Mouse (Mus musculus) bone marrow, adult 2 months (tissue): ENCODE measurements at regions not wholly inside any gene's neighbourhood (a gene's known extent, or its start where the extent isn't known, plus 50 kb on each side); places are given as distances from the start of the nearest gene placed in this dataset.

Experiments used
- H3K27ac ChIP-seq: fragments of 200-500 bp; 2 replicates; pipeline ENCODE4 v1.5.1; 2012; ENCODE audit warnings: low read depth, mild to moderate bottlenecking, control low read depth, inconsistent platforms, low read length; ENCODE audit not compliant: control insufficient read depth, poor library complexity, insufficient read depth
- H3K4me1 ChIP-seq: fragments of 200-500 bp; 2 replicates; pipeline ENCODE4 v1.6.1; 2011; ENCODE audit warnings: low read length; ENCODE audit not compliant: control insufficient read depth, insufficient read depth
- H3K4me3 ChIP-seq: fragments of 200-500 bp; replicated peaks from 2 replicates; pipeline ENCODE3; 2011; ENCODE audit warnings: mild to moderate bottlenecking, low read depth, low read length, control low read depth; ENCODE audit not compliant: control insufficient read depth
- CTCF ChIP-seq: fragments of 200-500 bp; IDR thresholded peaks from 2 replicates; pipeline ENCODE4 v1.5.1; 2011; ENCODE audit warnings: low read length, control low read depth; ENCODE audit not compliant: control insufficient read depth, insufficient read depth
- POLR2A ChIP-seq: fragments of 200-500 bp; IDR thresholded peaks from 2 replicates; pipeline ENCODE4 v1.6.1; 2011; ENCODE audit warnings: low read depth, mild to moderate bottlenecking, control low read depth, low read length, borderline replicate concordance; ENCODE audit not compliant: control insufficient read depth
- WGBS: fragments of 180-500 bp; shearing (Covaris S2); methylation state at CpG from one replicate; pipeline ENCODE4 v1.1.7; 2018; 5-methylcytosine and 5-hydroxymethylcytosine counted together

- no peaks in the 10 kb centered on the region; the same call in 1 of the 2 replicates for H3K4me1 ChIP-seq
- TF ChIP-seq POLR2A (no peak), CTCF (no peak)
- H3K27ac ChIP-seq: no peak overlapping the region
- WGBS: 85% methylated on average over 2 of the region's 2 CpGs
- no peak overlapping the region for H3K4me3 ChIP-seq
Observed at GRCm38 (mm10) chr13:70213622-70214021, 411.4 kb downstream of the Med10 start.

DNA sequence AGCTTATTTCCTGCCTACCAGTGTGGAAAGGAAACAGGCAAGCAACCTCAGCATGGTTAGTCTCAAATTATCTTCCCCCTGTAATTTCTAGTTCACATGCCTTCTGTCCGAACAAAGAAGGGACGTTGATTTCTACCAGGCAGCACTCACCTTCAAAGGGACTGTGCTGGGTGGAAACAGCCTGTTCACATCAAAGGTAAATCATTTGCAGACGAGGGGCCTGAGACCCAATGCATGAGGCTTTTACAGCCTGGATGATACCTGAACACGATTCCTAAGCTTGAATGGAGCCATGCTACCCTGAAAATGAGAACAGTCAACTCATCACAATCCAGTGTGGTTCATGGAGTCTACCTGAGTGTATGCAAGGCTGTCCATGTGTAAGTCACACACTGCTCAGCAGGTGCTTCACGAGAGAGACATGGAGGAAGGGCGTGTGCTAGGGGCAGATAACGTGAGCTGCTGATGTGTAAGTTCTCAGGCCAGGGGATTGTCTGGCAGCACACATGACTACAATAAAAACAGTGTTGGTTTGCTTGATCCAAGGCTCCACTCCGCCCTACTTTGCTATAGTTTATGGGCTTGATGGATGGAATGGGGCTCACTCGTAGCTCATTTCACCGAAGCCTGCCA, 411.9 kb downstream of the Med10 start:
- no peak for TF ChIP-seq CTCF
- no peak for TF ChIP-seq POLR2A
- no peaks in the 10 kb centered on the region for H3K4me1 ChIP-seq
- WGBS: 71% methylated on average over 10 of the region's 10 CpGs
- no peak overlapping the region for H3K27ac ChIP-seq
- H3K4me3 ChIP-seq: no peak overlapping the region

- no peak overlapping the region for H3K27ac ChIP-seq
- no peak overlapping the region for H3K4me3 ChIP-seq
- WGBS: 76% methylated on average over 6 of the region's 6 CpGs
- no peaks in the 10 kb centered on the region for H3K4me1 ChIP-seq
- TF ChIP-seq POLR2A (no peak), CTCF (no peak)
Observed at GRCm38 (mm10) chr13:70216134-70216533, 413.9 kb downstream of the Med10 start.

DNA sequence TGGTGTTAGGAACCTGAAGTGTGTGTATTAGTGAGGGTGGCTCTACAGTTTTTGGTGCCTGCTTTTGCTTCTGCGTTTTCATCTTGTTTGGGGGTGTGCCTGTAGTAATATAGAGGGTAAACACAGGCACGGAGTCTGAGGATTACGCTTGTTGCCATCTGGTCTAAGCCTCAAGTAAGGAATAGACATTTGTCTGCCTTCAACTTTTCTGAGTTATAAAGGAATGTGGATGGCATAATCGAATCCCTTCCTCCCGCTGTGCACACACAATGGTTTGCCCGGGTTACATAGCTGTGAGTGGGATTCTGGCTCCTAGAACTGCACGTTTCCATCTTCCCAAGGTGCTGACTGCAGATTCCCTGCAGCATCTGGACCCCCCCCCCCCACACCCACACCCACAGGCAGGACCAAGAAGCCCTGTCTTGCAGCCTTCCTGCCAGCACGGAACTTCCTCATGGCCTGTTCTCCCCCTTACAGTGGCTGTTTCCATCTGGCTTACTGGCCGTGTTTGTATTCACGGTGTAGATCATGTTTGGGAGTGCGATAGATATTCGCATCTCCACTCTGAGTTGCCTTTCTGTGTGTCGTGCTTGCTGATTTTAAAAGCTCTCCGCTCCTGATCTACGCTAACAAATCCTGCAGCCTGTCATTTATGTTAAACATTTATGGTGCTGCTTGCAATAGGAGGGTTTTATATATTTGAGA, 415.4 kb downstream of the Med10 start:
- WGBS: 62% methylated on average over 15 of the region's 15 CpGs
- Histone ChIP-seq H3K4me1 (no peaks in the 10 kb centered on the region), H3K27ac (no peak overlapping the region), H3K4me3 (no peak overlapping the region)
- TF ChIP-seq CTCF: no peak
- TF ChIP-seq POLR2A: no peak

DNA sequence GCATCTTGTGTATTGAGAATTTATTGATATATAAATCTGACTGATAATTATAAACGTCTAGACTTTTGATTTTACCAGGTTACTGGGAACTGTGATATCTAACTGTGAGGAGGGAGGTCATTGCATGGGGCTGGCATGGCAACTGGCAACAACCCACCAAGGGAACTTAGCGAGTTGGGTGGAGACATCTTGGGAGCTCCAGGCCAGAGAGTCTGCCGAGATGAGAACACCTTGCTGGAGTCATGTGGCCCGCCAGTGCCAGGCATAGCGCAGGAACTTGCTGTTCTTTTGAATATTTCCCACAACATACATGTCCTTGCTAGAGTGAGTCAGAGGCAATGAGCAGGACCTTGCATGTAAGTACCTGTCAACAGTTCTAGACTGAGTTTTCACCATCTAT, 413.9 kb downstream of the Ice1 start:
- H3K27ac ChIP-seq: no peak overlapping the region

GRCm38 (mm10) chr13:70227167-70227566, 410.3 kb downstream of the Ice1 start:
- Histone ChIP-seq H3K4me3 (no peak overlapping the region), H3K4me1 (no peaks in the 10 kb centered on the region), H3K27ac (no peak overlapping the region)
- TF ChIP-seq POLR2A (no peak), CTCF (no peak)
- 70% methylated on average over 6 of the region's 6 CpGs for WGBS

More for the DNA sequence above, 413.9 kb downstream of the Ice1 start:
- 83% methylated on average over 5 of the region's 5 CpGs for WGBS
- H3K4me1 ChIP-seq: no peaks in the 10 kb centered on the region
- no peak overlapping the region for H3K4me3 ChIP-seq
- TF ChIP-seq CTCF (no peak), POLR2A (no peak)

DNA sequence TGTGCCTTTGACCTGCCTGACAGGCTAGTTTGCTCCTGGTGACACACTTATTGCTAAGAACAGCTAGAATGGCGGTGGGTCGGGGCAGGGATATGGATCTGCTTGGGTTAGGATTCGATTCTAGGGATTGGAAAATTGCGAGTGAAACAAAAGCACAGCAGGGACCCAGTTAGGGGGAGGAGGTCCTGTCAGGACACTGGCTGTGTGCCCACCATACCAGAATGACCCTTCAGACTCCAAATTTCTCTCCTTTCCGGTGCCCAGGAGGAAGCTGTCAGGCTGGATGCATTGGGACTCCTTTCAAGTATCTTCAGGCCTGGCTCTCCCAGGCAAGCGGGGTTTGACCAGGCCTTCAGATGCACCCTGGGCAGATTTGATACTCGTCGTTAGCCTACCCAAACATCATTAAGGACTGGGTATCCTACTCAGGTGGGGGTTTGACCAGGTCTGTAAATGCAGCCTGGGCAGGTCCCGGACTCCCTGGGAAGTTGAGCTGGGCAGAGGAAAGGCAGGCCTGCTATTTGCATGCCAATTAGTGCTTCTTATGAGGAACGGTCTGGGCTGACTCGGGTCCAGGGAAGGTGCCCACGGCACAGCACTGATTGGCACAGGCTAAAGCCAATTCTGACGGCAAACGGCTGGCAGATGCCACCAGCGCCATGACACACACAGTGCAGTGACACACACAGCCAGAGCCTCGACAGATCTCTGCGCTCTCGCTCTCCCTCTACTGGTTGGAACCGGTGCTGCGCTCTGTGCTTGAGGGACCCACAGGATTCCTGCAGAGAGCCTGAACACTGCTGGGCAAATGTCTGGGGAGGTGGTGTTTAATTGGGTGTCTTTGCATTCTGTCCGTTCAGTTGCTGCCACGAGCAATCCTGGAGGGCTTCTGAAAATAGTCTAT, 403.3 kb downstream of the Ice1 start:
- no peaks in the 10 kb centered on the region for H3K4me1 ChIP-seq
- TF ChIP-seq CTCF: peak; percentile 30; the same call in 1 of the 2 replicates
- TF ChIP-seq POLR2A: no peak
- H3K4me3 ChIP-seq: no peak overlapping the region
- 37% methylated on average over 22 of the region's 22 CpGs for WGBS
- no peak overlapping the region for H3K27ac ChIP-seq

GRCm38 (mm10) chr13:70243598-70244157, 393.8 kb downstream of the Ice1 start:
- Histone ChIP-seq H3K4me3 (no peak overlapping the region), H3K4me1 (no peaks in the 10 kb centered on the region), H3K27ac (no peak overlapping the region)
- TF ChIP-seq POLR2A (no peak), CTCF (no peak)
- 80% methylated on average over 4 of the region's 4 CpGs for WGBS
